Mouse (Mus musculus) cerebellum, adult 2 months (tissue): Measurements from ENCODE around the gene Rtn4ip1.

Source experiments
- CTCF ChIP-seq: fragments of 200-500 bp; IDR thresholded peaks from 2 replicates; pipeline ENCODE4 v1.5.1; 2011; ENCODE audit warnings: low read depth, mild to moderate bottlenecking, control low read depth, low read length, moderate library complexity, borderline replicate concordance; ENCODE audit not compliant: insufficient read depth
- POLR2A ChIP-seq: fragments of 200-500 bp; IDR thresholded peaks from 2 replicates; pipeline ENCODE4 v1.6.1; 2011; ENCODE audit warnings: low read length, control low read depth, borderline replicate concordance; ENCODE audit not compliant: insufficient read depth

- TF ChIP-seq CTCF (no peak), POLR2A (no peak)
Observed at GRCm38 (mm10) chr10:44004221-44004751, 102.7 kb downstream of the Rtn4ip1 start.
